Mouse (Mus musculus): Measurements from ENCODE around the gene Mrgprb2. TPM values are rescaled to one million over a fixed set of nuclear protein-coding genes. Genes with fewer than 3 reads are reported as not detected.

Mrgprb2 gene
- polyA plus RNA-seq (2015; fragmentation: Illumina TruSeq; extraction: RNeasy Lipid Tissue Mini Kit (QIAGEN cat#74804); ENCODE audit: low read depth, low replicate concordance): not detected

GRCm38 (mm10) chr7:48557986-48558385 is at the start of gene Mrgprb2:
Gene Mrgprb2, minus strand, starts transcription at chr7:48558086.

Other genes starting within 250 kb of the Mrgprb2 start
- not detected for gene Mrgprb8, start 169.6 kb downstream of the Mrgprb2 start, polyA plus RNA-seq (2015; fragmentation: Illumina TruSeq; extraction: RNeasy Lipid Tissue Mini Kit (QIAGEN cat#74804); ENCODE audit: low read depth, low replicate concordance)
- gene Mrgprb1, start 101.7 kb downstream of the Mrgprb2 start, polyA plus RNA-seq (2015; fragmentation: Illumina TruSeq; extraction: RNeasy Lipid Tissue Mini Kit (QIAGEN cat#74804); ENCODE audit: low read depth, low replicate concordance): not detected
- not detected for gene Mrgprx2, start 58.8 kb downstream of the Mrgprb2 start, polyA plus RNA-seq (2015; fragmentation: Illumina TruSeq; extraction: RNeasy Lipid Tissue Mini Kit (QIAGEN cat#74804); ENCODE audit: low read depth, low replicate concordance)
- not detected for gene Mrgprb3, start 85.7 kb upstream of the Mrgprb2 start, polyA plus RNA-seq (2015; fragmentation: Illumina TruSeq; extraction: RNeasy Lipid Tissue Mini Kit (QIAGEN cat#74804); ENCODE audit: low read depth, low replicate concordance)
- 24.6 TPM for gene Zdhhc13, start 230.9 kb upstream of the Mrgprb2 start, polyA plus RNA-seq (2015; fragmentation: Illumina TruSeq; extraction: RNeasy Lipid Tissue Mini Kit (QIAGEN cat#74804); ENCODE audit: low read depth, low replicate concordance)

All from brain, adult 10 weeks (tissue).